Mouse (Mus musculus) fat pad, adult 2 months (tissue): ENCODE results near the gene Tspan31.

Experiments used
- DNase-seq: peaks from one replicate; pipeline ENCODE4 v3.0.0-alpha.2; 2011; ENCODE audit warnings: low read depth, low spot score; ENCODE audit errors: extremely low read depth

Gene Tspan31

DNA sequence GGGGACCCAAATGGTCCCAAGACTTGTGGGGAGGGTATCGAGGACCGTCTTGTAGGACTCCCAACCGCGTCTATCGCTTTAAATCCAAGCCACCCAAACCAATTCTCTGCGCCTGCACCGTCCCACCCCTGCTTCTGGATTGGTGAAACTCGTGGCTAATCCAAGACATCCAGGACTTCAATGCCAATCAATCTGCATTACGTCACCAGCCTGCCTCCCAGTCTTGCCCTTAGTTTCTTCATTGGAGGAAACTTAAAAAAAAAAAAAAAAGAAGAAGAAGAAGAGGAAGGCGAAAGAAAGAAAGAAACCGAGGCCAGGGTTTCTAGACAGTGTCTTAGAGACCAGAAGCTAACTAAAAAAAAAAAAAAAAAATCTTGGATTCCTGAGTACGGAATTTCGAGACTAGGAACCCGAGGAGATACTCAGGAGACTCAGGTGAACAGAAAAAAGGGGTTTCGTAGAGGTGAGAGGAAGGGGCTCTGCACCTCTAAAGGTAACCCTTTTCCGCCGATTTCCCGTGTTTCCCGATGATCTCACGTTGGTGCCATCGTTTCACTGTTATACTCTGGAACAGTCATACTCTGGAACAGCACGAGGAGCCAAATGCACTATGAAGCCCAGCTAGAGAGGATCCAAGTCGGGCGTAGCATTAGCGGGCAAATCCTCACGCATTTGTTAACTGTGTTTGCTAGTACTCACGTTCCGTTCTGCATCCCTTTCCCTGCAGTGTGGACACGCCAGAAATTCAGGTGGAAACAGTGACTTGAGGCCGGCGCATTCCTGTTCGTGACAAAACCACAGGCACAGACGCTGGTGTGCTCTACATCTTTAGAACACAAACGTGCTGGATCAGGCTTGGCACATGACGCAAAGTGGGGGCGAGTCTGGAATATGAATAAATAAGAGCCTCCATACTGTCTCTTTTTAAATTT is at the start of gene Tspan31:
TSS of gene Tspan31 (minus strand) at position 75 of the 932 bp plus-strand sequence.
- DNase-seq, result peak; percentile 92

DNA sequence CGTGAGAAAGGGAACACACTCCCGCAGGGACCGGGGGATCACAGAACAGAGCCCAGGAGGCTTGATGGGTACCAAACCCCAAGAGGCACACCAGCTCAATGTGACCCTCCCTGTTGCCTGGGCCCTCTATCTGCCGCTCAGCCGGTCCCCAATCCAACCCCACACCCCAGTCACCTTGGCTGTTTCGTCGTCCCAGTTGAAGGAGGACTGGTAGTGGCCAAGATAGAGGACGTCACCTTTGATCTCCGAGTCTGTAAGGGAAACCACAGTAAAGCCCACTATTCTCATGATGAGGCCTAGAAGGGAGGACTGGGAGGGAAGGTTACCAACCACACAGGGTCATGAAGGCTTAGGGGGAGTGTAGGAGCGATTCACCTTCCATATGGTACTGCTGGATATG is 49.2 kb upstream of the Tspan31 start:
- DNase-seq, result no peak

DNA sequence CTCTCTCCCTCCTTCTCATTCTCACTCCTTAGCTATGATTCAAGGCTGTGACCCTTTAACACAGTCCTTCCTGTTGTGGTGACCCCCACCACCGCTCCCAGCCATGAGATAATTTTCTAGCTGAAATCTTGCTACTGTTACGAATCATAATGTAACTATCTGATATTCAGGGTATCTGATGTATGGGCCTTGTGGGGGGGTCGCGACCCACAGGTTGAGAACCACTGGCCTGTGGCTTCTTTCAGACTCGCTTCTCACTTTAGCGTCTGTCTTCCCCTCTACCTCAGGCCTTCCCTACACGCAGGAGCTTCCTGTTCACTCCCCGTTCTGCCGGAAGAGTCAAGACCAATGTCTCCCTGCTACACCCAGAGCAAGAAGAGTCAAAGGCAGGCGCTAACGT is 48.4 kb upstream of the Tspan31 start:
- DNase-seq, result no peak

DNA sequence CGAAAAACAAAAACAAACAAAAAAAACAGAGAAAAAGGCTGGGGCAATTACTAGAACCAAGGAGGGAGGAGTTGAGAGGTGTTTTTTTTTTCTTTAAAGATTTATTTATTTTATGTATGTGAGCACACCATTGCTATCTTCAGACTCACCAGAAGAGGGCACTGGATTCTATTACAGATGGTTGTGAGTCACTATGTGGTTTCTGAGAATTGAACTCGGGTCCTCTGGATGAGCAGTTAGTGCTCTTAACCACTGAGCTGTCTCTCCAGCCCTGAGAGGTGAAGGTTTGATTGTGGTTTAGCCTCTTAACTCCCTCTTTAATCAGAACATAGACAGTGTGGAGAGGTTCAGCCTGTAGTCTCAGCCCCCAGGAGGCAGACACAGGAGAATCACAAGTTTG is 45.0 kb upstream of the Tspan31 start:
- DNase-seq, result no peak

DNA sequence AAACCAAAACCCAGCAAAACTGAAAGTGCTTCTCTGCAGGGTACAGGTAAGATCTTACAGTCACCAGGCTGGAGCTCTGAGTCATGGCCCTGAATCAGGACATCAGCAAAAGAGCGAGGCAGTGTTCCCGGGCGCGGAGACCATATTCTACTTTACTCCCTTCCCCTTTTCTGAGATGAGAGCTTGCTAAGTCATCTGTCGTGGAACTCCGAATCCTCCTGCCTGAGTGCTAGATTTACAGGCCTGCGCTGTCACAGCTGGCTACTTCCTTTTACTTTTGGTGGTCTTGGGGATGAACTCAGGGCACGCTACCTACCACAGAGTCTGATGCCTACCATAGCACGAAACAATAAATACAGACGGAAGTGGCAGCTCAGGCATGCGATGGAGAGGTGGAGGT is 44.3 kb upstream of the Tspan31 start:
- DNase-seq, result no peak

DNA sequence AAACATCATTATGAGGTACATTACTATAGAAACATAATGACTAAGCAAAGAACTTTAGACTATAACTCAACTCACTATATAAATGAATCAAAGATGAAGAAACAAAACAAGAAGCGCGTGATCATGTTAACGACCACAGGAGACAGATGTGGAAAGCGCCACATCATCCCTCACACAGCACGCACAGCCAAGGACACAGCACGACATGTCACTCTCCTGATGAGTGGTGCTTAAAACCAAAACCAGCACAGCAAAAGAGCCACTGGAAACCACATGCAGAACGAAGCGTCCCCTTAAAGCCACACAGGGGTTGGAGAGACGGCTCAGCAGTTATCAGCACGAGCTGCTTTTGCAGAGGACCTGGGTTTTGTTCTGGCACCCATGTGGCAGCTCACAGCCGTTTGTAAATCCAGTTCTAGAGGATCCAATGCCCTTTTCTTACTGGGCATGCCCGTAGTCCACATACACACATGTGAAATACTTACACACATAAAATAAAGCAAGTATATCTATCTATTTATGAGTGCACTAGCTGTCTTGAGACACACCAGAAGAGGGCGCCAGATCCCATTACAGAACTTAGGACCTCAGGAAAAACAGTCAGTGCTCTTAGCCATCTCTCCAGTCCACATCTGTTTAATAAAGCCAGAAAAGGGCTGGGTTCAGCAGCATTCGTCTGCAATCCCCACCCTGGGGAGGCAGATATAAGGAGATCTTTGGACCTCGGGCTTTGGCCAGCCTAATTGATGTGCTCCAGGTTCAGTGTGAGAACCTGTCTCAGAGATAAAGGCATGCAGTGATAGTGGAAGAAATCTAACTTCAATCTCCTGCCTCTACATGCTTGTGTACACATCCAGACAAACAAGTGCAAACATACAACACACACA is 41.2 kb upstream of the Tspan31 start:
- no peak for DNase-seq

DNA sequence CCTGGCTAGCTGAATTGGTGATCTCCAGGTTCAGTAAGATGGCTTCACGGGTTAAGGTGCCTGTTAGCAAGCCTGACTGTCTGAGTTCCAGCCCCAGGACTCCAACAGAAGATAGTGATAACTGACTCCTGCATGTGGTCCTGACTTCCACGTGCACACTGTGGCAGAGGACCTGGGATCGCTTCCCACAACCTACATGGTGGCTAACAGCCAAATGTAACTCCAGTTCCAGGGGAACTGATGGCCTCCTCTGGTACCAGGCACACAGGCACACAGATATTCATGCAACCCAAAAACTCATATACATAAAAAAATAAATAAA is 38.2 kb upstream of the Tspan31 start:
- no peak for DNase-seq

DNA sequence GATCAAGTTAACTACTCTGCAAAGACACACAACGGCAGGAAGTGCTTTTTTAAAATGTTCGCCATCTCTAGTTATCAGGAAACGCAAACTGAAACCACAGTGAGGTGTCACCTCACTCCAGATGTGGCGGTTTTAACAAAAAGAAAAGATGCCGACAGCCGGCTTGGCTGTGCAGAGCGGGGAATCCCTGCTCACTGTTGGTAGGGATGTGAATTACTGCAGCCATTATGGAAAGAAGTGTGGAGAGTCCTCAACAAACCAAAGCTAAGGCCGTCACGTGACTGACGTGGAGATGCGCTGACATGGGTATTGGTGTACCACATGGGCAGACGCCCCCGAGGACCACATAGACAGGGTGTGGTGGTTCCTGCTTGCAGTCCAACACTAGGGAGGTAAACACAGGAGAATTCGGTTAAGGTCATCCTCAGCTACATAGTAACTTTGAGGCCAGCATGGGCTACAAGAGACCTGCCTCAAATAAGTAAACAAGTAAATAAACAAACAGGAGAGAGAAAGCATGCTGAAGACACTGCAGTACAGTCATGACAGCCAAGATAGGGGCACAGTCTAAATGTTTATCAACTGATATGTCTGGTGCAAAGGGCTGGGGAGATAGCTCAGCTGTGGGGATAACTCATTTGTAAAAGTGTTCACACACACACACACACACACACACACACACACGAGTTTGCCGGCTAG is 37.6 kb upstream of the Tspan31 start:
- no peak for DNase-seq

DNA sequence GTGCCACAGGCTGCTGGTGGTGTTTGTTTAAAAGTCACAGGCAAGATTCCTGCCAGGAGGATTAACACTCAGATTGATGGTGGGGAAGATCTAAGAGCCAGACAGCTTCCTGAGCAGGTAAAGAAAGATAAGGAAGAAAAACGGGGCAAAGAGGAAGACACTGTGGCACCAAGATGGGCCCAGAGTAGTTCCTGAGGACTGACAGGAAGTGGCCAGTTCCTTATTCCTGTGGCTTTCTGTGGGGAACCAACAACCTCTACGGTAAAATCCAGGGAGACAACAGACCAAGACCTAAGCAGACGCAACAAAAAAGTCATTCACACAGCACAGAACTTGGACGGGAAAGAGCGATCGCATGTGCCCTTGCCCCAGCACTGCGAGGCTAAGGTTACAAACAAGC is 33.6 kb upstream of the Tspan31 start:
- DNase-seq, result no peak

DNA sequence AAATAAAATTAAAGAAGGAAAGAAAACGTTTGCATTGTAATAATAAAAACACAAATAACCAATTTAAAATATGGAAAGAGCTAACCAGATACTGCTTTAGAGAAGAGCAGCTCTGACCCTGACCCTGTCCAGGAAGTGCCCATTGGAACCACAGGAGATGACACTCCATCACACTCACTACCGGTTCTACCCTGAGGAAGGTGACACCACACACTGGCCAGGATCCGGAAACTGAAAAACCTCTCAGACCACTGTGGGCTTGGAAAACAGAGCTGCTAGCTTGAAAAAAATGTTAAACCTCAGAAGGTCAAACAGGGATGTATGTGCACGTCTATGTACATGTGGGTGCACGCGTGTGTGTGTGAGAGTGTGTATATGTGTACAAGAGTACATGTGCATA is 31.1 kb upstream of the Tspan31 start:
- no peak for DNase-seq

DNA sequence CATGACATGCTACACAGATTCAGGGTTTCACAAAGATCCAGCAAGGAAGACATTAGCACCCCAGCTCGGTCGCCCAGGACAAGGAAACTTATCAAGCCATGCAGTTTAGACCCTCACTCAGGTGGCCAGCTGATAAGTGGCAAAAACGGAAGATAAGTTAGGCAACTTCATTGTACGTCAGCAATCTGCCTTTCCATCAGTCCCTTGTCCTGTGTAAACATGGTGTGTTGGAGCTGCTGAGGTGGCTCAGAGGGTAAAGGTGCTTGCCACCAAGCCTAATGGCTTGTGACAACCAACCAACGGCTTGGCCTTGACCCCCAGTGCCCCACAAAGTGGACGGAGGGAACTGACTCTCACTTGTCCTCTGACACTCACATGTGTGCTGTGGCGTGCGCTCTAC is 30.4 kb upstream of the Tspan31 start:
- no peak for DNase-seq

DNA sequence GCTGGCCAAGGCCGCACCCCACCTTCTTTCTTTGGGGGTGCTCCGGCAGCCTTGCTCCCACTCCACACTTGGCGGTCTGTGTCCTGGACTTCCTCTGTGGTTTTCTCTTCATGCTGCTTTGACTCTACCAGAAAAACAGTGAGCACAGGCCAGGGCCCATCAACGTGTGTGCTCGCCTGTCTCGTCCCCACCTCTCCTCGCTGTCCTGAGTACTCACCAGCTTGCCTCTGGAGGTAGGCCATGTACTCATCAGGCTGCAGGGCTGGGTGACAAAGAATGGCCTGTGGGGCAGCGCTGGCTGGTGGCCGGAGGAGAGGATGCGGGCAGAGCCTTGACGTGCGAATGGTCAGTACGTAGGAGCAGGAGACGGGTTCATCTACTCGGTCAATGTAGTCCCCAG is 29.8 kb upstream of the Tspan31 start:
- DNase-seq, result no peak

DNA sequence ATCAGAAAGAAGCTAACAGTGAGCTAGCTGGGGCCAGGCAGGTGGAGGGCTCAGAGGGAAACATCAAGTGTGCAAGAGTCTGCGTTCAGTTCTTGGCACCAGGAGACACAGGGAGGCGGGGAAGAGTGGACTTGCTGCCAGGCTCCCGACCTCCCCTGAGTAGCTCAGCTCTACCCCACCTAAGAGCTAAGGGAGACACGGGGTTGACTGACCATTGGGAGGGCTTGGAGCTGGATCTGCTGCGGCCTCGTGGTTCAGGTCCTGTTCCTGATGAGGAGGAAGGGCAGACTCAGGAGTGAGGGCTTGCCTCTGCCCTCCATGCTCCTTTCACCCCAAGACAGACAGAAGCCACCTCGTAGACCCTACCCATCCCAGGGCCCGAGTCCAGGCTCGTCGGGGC is 29.1 kb upstream of the Tspan31 start:
- DNase-seq, result no peak

DNA sequence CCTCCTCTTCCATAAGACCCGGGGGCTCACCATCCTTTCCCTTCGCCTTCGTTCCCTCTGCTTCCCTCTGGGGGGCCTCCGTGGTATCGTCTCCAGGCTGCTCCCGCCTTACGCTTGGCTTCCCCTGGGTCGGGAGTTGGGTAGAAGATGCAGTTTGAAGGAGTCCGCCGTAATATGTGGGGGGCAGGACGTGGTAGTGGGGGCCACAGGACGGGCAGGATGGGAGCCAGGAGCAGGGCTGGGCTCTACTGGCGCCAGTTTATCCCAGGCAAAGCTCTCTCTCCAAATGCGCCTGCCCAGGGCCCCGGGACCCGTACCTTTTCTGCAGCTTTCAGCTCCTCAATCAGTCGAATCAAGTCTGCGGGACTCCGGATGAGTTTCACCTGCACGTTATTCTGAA is 28.4 kb upstream of the Tspan31 start:
- no peak for DNase-seq

DNA sequence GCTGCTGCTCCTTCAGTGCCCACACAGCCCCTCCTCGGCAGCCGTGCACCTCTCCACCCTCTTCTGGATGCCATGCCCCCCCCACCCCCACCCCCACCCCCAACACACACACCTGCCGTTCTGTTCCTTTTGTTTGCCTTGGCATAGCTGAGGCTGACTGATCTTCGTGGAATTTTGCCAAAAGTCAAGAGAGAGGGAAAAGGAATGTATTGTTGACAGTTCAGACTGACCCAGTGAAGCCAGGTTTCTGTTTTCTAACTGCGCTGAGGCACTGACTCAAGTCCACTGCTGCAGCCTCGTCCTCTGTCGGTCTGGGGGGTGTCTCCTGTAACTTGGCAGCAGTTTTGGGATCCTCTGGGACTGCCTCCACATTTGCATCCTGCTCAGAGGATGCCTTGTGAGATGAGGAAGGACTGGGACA is 24.3 kb upstream of the Tspan31 start:
- no peak for DNase-seq

DNA sequence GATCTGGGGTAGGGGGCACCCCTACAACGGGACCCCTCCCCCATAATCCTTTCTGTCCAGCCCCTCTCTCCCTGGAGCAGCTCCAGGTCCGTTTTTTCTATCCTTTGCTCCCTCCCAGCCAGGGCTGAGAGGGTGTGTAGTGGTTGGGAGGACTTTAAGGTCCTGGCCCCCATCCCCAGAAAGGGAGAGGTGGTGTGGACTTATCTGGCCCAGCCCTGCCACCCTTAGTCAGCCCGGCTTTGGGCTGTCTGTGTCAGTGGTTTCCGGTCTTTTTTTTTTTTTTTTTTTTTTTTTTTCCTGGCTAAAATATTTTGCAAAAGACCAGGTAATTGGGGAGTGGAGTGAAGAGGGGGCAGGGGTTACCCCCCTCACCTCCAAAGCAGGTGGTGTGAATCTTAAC is 22.7 kb upstream of the Tspan31 start:
- no peak for DNase-seq

DNA sequence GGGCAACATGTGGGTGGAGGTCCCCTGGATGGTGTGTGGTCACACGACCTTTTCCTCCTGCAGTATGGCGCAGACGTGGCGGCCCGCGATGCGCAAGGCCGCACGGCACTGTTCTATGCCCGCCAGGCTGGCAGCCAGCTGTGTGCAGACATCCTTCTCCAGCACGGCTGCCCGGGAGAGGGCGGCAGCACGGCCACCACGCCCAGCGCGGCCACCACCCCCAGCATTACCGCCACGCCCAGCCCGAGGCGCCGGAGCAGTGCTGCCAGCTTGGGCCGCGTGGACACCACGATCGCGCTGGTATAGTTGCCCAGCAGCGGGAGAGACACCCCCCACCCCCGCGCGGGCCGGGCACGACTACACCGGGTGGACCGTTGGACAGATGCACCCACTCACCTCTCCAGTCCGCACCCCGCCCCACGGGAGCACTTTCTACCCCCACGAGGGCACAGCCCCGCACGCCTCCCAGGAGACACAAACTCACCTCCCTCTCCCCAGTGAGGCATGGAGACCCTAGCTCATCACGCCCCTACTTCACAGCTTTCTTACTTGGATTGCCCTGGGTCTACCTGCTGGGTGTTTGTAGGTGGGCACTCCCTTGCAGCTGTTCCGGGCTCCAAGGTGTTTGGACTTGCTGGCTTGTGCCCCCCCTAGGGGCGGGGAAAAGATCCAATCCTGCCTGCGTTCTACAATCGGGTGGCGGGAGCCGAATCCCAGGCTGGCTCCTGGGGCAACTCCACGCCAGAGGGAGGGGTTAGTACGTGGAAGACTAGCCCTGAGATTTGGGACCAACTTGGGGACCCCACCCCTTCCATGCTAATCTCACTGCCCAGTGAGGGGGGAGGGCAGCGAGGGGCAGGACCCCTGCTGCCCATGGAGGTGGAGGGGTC is 21.7 kb upstream of the Tspan31 start:
- DNase-seq, result no peak

DNA sequence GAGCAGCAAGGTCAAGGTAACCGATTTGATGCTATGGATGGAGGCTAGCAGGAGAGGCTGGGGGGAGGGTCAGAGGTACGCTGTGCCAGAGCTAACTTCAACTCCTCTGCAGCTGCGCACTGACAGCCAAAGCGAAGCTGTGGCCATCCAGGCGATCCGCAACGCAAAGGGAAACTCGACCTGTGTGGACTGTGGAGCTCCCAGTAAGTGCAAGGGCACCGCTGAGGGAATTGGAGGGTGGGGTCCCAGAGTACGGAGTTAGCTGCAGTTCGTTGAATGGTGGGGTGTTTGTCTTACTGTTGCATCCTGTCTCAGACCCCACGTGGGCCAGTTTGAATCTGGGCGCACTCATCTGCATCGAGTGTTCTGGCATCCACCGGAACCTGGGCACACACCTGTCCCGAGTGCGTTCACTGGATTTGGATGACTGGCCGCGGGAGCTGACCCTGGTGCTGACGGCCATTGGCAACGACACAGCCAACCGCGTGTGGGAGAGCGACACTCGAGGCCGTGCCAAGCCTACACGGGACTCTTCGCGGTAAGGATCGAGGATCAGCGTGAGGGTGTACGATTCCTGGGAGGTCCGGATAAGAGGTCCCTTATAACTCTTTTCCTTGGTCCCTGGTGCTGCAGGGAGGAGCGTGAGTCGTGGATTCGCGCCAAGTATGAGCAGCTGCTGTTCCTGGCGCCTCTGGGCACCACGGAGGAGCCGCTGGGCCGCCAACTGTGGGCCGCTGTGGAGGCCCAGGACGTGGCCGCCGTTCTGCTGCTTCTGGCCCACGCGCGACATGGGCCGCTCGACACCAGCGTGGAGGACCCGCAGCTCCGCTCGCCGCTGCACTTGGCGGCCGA is 20.7 kb upstream of the Tspan31 start:
- no peak for DNase-seq

DNA sequence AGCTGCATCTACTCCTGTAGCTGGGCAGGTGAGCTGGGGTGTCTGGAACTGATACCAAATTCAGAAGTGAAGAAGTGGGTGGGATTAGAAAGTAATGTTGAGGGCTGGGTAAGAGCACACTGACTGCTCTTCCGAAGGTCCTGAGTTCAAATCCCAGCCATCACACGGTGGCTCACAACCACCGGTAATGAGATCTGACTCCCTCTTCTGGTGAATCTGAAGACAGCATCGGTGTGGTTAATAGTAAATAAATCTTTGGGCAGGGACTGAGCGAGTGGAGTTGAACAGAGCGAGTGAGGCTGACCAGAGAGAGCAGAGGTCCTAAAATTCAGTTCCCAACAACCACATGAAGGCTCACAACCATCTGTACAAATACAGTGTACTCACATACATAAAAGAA is 15.6 kb upstream of the Tspan31 start:
- no peak for DNase-seq

DNA sequence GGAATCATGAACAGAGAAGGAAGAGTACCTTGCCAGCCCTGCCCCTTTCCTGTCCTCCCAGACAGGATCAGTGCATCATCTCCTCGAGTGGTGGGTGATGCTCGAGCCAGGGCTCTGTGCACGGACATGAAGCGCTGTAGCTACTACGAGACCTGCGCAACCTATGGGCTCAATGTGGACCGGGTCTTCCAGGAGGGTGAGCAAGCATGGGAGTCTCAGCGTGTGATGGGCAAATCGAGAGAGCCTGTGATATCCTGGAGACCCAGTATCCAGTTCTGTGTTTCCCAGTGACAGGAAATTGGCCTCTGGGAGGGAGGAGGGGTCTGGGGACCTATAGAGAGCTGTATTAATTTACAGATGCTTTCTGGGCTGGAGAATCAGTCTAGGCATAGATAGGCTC is 15.0 kb upstream of the Tspan31 start:
- no peak for DNase-seq
